Mouse (Mus musculus) forelimb bud, embryonic 11.5 days (tissue): ENCODE measurements around the gene Vhl.
A peak's percentile ranks its signal among the peaks of the same experiment; 100 is the strongest.

Experiments used
- DNase-seq: peaks from one replicate; pipeline ENCODE4 v3.0.0-alpha.2; 2012; ENCODE audit warnings: low read depth, low spot score

Vhl gene

GRCm38 (mm10) chr6:113623941-113624751 lies at the start of gene Vhl:
Gene Vhl (plus strand): TSS chr6:113623959.
- DNase-seq = peak; percentile 64

GRCm38 (mm10) chr6:113576044-113576443 lies 47.7 kb upstream of the Vhl start:
- no peak for DNase-seq

GRCm38 (mm10) chr6:113579306-113579705 lies 44.5 kb upstream of the Vhl start:
- no peak for DNase-seq

GRCm38 (mm10) chr6:113583023-113583422 lies 40.7 kb upstream of the Vhl start:
- DNase-seq = no peak

- DNase-seq = no peak
Observed at GRCm38 (mm10) chr6:113585065-113585464, 38.7 kb upstream of the Vhl start.

GRCm38 (mm10) chr6:113586466-113587183 lies 37.1 kb upstream of the Vhl start:
- no peak for DNase-seq

DNA sequence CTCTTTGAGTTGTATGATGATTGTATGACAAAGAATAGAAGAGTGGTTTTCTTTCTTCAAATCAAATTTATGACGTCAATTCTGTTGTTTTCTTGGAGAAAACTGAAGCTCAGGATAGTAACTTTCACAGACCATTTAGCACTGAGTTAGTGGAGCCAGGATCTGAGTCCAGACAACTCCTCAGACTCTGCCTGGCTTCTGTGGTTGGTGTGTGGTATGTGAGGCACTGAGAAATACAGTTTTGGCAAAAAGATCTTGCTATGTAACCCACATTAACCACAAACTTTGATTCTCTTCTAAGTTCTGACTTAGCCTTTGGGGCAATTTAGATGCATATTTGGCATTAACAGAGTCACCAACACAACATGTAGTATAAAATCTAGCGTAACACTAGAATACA lies 31.1 kb upstream of the Vhl start:
- no peak for DNase-seq

- no peak for DNase-seq
Observed at GRCm38 (mm10) chr6:113597945-113598344, 25.8 kb upstream of the Vhl start.

DNA sequence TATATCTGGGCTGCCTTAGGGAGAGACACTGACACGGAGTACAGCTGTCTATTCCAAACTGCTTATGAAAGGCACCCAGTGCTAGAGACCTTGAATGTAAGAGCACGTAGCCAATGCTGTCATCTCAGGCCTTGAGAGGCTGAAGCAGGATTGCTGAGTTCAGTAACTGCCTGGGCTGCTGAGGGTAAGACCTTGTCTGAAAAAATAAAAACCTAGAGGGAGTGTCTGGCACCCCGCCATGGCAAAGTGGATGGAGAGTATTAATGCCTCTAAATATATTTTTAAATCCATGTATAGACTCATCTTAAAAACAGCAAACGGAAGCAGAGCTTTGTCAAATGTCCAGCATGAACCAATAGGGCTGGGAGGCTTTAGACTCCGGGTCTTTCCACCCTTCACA lies 23.9 kb upstream of the Vhl start:
- DNase-seq = no peak

GRCm38 (mm10) chr6:113600543-113601139 lies 23.1 kb upstream of the Vhl start, which contains the start of gene Fancd2os:
Gene Fancd2os (minus strand): TSS chr6:113600715.
- no peak for DNase-seq

DNA sequence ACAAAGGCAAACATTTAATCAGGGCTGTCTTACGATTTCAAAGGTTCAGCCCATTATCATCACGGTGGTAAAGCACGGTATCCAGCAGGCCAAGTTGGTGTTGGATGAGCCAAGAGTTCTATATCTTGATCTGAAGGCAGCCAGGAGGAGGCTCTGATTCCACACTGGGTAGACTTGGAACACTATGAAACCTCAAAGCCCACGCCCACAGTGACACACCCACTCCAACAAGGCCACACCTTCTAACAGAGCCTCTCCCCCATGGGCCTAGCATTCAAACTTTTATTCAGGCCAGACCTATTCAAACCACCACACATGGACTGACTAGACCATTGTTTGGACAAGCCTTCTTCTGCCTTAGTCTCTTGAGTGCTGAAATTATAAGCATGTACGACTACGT lies 20.9 kb upstream of the Vhl start:
- no peak for DNase-seq

DNA sequence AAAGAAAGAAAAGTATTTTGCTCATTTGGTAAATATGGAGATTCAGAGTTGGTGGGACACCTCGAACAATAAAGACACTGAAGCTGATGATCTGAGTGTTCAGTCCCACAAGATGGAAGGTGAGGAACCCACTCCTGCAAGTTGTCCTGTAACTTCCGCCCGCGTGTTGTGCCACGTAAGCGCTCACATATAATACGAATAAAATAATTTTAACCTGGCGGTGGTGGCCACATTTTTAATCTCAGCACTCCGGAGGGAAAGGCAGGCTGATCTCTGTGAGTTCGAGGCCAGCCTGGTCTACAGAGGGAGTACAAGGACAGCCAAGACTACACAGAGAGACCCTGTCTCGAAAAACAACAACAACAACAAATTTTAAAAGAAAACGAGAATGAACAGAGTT lies 19.8 kb upstream of the Vhl start:
- peak; percentile 4 for DNase-seq

DNA sequence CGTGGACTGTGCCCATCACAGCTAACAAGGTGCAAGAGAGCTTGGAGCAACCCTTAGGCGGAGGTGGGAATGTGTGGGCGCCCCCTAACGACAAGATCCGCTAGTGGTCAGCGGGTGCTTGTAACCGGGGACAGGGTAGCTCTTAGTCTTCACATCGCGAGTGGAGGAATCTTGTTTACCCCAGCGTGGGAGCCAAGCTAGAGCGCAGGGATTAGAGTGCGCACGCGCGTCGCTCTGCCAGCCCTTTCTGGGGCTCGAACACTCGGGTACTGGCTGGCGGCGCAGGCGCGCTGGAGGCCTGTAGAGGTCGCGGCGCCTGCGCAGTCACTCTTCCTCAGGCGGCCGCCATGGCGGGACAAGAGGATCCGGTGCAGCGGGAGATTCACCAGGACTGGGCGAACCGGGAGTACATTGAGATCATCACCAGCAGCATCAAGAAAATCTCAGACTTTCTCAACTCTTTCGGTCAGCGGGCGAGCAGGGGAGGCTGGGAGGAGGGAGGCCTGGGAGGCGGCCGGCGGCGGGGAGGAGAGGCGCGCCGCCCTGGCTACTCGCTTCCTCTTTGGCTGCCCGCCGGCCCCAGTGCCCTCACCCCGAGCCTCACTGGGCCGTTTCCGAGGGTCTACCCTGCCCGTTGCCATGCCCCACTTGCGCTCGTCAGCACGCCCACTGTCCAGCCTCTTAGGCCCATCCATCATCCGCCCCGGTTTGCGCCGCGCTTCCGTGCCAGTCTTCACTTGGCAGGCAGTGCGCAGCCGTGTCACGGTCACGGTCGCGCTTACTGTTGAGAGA lies 19.1 kb upstream of the Vhl start, which contains the start of gene Brk1:
TSS of gene Brk1 (plus strand) at position 341 of the 792 bp plus-strand sequence.
- DNase-seq = peak; percentile 88

DNA sequence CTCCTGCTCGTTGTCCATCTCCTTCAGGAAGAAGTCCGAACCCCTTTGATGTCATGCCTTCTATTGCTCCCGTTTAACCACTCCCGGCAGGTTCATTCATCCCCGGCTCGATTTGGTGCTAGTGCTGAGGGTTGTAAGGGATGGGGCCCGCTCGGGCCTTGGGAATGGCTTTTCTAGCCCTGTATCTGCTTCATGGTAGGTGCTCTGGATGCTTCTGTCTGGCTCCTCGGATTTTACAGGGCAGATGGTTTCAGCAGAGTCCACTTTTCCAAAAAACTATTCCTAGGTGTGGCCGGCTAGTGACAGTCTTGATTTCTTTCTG lies 18.6 kb upstream of the Vhl start:
- DNase-seq = no peak

GRCm38 (mm10) chr6:113608871-113609270 lies 14.9 kb upstream of the Vhl start:
- DNase-seq = no peak

DNA sequence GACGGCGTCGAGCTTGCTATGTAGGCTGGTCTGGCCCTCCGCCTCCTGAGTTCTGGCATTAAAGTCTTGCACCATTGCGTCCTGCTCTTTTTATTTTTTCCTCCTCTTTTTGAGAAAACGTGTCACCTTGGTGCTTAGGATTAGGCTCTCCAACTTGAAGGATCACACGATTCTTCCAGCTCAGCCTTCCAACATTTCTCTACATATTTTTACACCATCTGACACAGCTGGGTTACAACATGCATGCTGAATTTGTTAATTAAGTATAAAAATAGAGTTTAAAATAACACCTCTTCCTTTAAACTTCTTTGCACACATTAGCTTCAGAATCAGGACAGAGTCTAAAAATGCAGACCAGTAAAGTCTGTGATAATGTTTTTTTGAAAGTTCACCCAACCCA lies 14.5 kb upstream of the Vhl start:
- DNase-seq = no peak

GRCm38 (mm10) chr6:113612258-113612969 lies 11.3 kb upstream of the Vhl start:
- no peak for DNase-seq

GRCm38 (mm10) chr6:113614152-113614551 lies 9.6 kb upstream of the Vhl start:
- no peak for DNase-seq

GRCm38 (mm10) chr6:113614997-113615396 lies 8.8 kb upstream of the Vhl start:
- no peak for DNase-seq

GRCm38 (mm10) chr6:113615489-113615888 lies 8.3 kb upstream of the Vhl start:
- no peak for DNase-seq

- peak; percentile 5 for DNase-seq
Observed at GRCm38 (mm10) chr6:113623386-113623785, 373 bp upstream of the Vhl start.
